Mouse (Mus musculus) heart, postnatal 0 days (tissue): Measurements from ENCODE around the gene Gm6408.
"Not testable (repeated sequence)": the region's sequence is repeated elsewhere in the genome, so short reads cannot be mapped to it uniquely, and the experiment has no call there.

ENCODE experiments used
- CTCF ChIP-seq: IDR thresholded peaks from 2 replicates; pipeline ENCODE4 v1.5.1; 2016; ENCODE audit warnings: antibody characterized with exemption, control low read depth, low read depth
- EP300 ChIP-seq: IDR thresholded peaks from 2 replicates; pipeline ENCODE4 v1.6.1; 2016; ENCODE audit warnings: antibody characterized with exemption, low read depth

DNA sequence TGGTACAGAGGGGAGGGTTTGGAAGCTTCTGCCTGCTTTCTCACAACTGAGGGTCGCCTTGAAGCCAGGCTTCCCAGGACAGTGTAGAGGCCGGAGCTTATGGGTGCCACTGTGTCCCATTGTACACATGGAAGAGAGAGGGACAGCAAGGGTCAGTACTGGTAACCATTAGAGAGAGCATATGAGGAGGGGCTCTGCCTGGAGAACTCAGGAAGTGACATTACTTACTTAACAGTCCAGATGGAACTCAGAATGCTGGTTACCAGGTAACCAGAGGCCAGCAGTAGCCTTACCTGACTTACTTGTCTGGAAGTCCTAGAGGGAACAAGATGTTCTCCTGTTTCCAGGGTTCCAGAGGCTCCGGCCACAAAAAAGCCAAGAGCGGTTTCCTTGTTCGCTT lies 20.3 kb downstream of the Gm6408 start, which contains the start of gene 4930449I24Rik:
- not testable (repeated sequence) for TF ChIP-seq EP300, CTCF
